Mouse (Mus musculus): ENCODE data around the gene Ecel1. TPM values are rescaled to one million over a fixed set of nuclear protein-coding genes. Genes with fewer than 3 reads are reported as not detected.
A peak's percentile ranks its signal among the peaks of the same experiment; 100 is the strongest.

The Ecel1 gene
- total and polyA plus RNA-seq, 3 experiments: 0.46 to 3.0 (median 0.67) TPM

GRCm38 (mm10) chr1:87170458-87170857 lies 14.1 kb upstream of the Ecel1 start:
- DNase-seq: no peak

- no peak for DNase-seq
Measured at GRCm38 (mm10) chr1:87164796-87165184, 8.5 kb upstream of the Ecel1 start.

GRCm38 (mm10) chr1:87164164-87164795 lies 8.0 kb upstream of the Ecel1 start:
- no peak for DNase-seq

DNA sequence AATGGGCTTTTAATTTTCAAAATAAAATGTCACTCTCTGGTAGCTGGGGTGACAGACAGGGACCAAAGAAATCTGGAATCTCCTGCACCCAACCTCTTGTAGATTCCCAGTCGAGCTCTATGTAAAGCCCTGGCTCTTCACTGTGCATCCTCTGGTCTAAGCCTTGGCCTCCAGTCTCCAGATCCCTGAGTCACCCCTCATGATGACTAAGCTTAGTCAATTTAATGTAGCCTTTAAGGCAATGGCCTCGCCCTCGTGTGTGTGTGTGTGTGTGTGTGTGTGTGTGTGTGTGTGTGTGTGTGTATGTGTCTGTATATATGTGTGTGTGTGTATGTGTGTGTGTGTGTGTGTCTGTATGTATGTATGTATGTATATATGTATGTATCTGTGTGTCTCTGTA lies 3.1 kb upstream of the Ecel1 start:
- DNase-seq: peak; percentile 56

GRCm38 (mm10) chr1:87155531-87156198 lies 656 bp downstream of the Ecel1 start:
- DNase-seq: no peak

- no peak for DNase-seq
Measured at GRCm38 (mm10) chr1:87154501-87155120, 1.7 kb downstream of the Ecel1 start.

DNA sequence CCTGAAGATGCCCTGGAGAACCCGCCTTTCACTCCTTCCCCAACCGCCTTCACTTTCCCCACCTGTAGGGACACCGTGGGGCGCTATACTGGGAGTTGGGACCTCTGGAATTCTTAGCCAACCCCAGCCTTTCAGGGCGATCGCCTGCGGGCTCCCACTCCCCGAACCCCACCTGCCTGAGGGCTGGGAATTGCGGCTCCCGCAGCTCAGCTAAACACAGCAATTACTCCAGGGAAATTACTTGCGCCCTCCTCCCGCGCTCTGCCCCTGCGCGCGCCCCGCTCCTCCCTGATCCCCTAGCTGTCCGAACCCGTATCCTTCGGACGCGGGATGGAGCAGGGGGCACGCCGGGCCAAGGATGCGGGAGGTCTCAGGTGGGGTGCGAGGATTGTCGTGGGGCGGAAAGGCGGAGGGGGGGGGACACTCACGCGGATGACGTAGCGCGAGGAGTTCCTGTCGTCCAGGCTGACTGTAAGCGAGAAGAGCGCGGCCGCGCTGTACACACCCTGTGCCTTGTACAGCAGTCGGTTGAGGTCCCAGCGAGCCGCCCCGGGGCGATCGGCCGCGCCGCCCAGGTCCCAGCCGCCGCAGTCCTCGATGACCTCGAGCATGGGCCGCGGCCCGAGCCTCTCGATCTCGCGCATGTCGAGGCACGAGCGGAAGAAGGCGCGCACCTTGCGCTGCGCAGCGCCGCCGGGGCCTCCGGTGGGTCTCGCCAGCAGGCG lies 2.4 kb downstream of the Ecel1 start:
- DNase-seq: no peak

GRCm38 (mm10) chr1:87151286-87151685 lies 5.0 kb downstream of the Ecel1 start:
- DNase-seq: no peak

DNA sequence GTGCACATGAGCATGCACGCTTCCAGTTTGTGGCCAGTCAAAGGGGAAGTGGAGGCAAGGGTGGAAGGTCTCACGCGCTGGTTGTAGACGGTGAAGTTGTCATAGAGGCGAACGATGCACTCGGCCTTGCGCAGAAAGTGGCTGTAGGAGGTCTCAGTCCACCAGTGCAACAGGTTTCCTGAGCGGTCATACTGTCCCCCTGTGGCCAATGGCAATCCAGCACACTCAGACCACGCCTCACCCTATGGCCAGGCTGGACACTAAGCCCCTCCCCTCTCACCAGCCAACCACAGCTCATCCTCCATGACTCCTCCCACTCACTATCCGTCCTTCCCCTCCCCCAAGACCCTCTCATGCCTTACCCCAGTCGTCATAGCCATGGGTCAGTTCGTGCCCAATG lies 6.9 kb downstream of the Ecel1 start:
- DNase-seq: no peak

- peak; percentile 66 for DNase-seq
Measured at GRCm38 (mm10) chr1:87143141-87143540, 13.2 kb downstream of the Ecel1 start.

DNA sequence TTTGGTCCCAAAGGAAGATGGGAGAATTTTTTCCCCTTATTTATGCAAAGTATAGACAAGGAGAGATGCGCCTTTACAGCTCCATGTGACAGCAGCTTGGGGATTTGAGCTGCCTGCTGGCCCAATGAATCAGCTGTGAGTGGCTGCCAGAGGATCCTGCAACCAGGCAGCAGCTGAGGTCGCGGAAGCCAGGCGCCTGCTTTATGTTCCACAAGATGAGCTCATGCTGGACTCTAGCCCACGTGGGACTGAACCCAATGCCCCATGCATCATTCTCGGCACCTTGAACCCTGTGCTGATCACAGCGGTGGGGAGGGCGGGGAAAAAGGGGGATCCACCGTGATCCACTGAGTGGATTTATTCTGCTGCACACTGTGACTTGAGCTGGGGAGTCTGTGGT lies 13.9 kb downstream of the Ecel1 start:
- DNase-seq: peak; percentile 92

GRCm38 (mm10) chr1:87141550-87141949 lies 14.8 kb downstream of the Ecel1 start:
- DNase-seq: no peak

- no peak for DNase-seq
Measured at GRCm38 (mm10) chr1:87131803-87132202, 24.5 kb downstream of the Ecel1 start.

GRCm38 (mm10) chr1:87127206-87128030 lies 28.9 kb downstream of the Ecel1 start:
- no peak for DNase-seq

- no peak for DNase-seq
Measured at GRCm38 (mm10) chr1:87124673-87125072, 31.6 kb downstream of the Ecel1 start, which contains the start of gene Akp3. TSS of gene Akp3 (plus strand) at chr1:87124973.

- no peak for DNase-seq
Measured at GRCm38 (mm10) chr1:87114784-87115183, 41.5 kb downstream of the Ecel1 start.

GRCm38 (mm10) chr1:87111719-87112354 lies 44.5 kb downstream of the Ecel1 start:
- DNase-seq: peak; percentile 54

DNA sequence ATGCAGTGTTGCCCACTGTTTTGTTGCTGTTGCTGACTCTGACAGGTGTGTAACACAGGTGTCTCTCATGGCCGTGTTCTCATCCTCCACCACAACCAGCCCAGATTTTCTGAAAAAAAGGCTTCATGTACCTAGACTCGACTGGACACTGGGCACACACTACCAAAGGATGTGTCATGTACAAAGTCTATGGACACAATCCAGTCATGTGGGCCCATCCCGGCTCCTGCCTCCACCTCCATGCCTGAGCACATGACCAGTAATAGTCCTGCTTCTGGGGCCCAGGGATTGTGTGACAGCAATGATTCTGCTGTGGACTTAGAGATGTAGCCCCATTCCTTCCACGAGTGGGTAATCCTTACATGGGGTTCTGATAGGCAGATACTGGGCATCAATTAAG lies 47.8 kb downstream of the Ecel1 start:
- DNase-seq: no peak

- peak; percentile 53 for DNase-seq
Measured at GRCm38 (mm10) chr1:87106536-87106935, 49.8 kb downstream of the Ecel1 start.

DNA sequence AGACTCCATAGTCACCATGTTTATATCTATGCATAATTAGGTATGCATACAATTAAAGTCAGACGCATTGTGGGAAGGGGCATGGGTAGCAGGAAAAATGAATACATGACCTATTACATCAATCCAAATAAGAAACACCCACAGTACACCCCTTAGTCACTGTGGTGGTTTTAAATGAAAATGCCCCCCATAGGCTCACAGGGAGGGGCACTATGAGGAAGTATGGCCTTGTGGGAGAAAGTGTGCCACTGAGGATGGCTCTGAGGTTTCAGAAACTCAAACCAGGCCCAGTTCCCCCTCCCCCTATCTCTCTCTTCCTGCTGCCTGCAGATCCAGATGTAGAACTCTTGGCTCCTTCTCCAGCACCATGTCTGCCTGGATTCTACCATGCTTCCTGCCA lies 52.4 kb downstream of the Ecel1 start:
- no peak for DNase-seq

DNA sequence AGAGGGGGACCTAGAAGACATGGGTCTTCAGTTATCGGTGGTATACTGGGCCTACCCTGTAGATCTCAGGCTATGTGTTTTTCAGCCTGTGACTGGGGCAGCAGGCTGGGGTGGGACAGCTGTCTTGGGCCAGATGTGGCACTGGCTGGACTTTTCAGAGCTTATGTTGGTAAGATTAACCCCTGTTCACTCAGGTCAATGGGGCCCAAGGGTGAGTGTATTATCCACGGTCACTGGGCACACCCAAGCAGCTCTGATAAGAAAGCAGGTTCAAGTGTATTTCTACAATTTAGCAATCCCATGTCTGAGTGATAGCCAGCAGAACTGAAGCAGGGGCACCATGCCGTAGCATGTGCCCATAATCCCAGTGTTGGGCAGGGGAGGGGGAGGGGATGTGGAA lies 54.2 kb downstream of the Ecel1 start:
- DNase-seq: no peak
